Mouse (Mus musculus): ENCODE results near the gene Zfp800. TPM values are rescaled to one million over a fixed set of nuclear protein-coding genes. Genes with fewer than 3 reads are reported as not detected.

Zfp800 gene
- polyA plus RNA-seq, 1 experiment from 2014 or later: 26.8 TPM

- DNase-seq (ENCODE audit: low spot score): no peak
- WGBS: 84% methylated on average over 13 of the region's 13 CpGs
- Histone ChIP-seq H3K9me3 (ENCODE audit: control insufficient read depth, low read length) (no peaks in the 10 kb centered on the region), H3K4me3 (ENCODE audit: low read depth, low read length) (no peak overlapping the region), H3K4me1 (replicated peaks; ENCODE audit: control insufficient read depth, insufficient read depth, low read length) (no peaks in the 10 kb centered on the region), H3K4me2 (ENCODE audit: low read length) (no peak overlapping the region), H3K9ac (ENCODE audit: low read length) (no peak overlapping the region), H3K27me3 (replicated peaks; ENCODE audit: control insufficient read depth, insufficient read depth, low read length) (no peaks in the 10 kb centered on the region), H3K36me3 (ENCODE audit: control insufficient read depth, insufficient read depth, low read length) (no peaks in the 10 kb centered on the region), H3K27ac (ENCODE audit: low read depth) (no peak overlapping the region)
- no peak for ATAC-seq (replicated peaks; ENCODE audit: low FRiP score, low TSS enrichment, low read depth)
Measured at GRCm38 (mm10) chr6:28318820-28319573, 78.8 kb downstream of the Zfp800 start.

- WGBS: 85% methylated on average over 3 of the region's 3 CpGs
- ATAC-seq (replicated peaks; ENCODE audit: low FRiP score, low TSS enrichment, low read depth): no peak
- H3K9ac ChIP-seq (ENCODE audit: low read length): no peak overlapping the region
- H3K36me3 ChIP-seq (ENCODE audit: control insufficient read depth, insufficient read depth, low read length): no peaks in the 10 kb centered on the region
- H3K4me2 ChIP-seq (ENCODE audit: low read length): no peak overlapping the region
- no peak overlapping the region for H3K4me3 ChIP-seq (ENCODE audit: low read depth, low read length)
- no peak overlapping the region for H3K27ac ChIP-seq (ENCODE audit: low read depth)
- no peaks in the 10 kb centered on the region for H3K4me1 ChIP-seq (replicated peaks; ENCODE audit: control insufficient read depth, insufficient read depth, low read length)
- no peaks in the 10 kb centered on the region for H3K27me3 ChIP-seq (replicated peaks; ENCODE audit: control insufficient read depth, insufficient read depth, low read length)
- H3K9me3 ChIP-seq (ENCODE audit: control insufficient read depth, low read length): no peaks in the 10 kb centered on the region
- no peak for DNase-seq (ENCODE audit: low spot score)
Measured at GRCm38 (mm10) chr6:28315208-28315607, 82.6 kb downstream of the Zfp800 start.

- no peaks in the 10 kb centered on the region for H3K27me3 ChIP-seq (replicated peaks; ENCODE audit: control insufficient read depth, insufficient read depth, low read length)
- ATAC-seq (replicated peaks; ENCODE audit: low FRiP score, low TSS enrichment, low read depth) (no peak), DNase-seq (ENCODE audit: low spot score) (no peak)
- H3K36me3 ChIP-seq (ENCODE audit: control insufficient read depth, insufficient read depth, low read length): no peaks in the 10 kb centered on the region
- 62% methylated on average over 2 of the region's 2 CpGs for WGBS
- no peak overlapping the region for H3K4me3 ChIP-seq (ENCODE audit: low read depth, low read length)
- no peaks in the 10 kb centered on the region for H3K4me1 ChIP-seq (replicated peaks; ENCODE audit: control insufficient read depth, insufficient read depth, low read length)
- H3K4me2 ChIP-seq (ENCODE audit: low read length): no peak overlapping the region
- H3K27ac ChIP-seq (ENCODE audit: low read depth): no peak overlapping the region
- H3K9me3 ChIP-seq (ENCODE audit: control insufficient read depth, low read length): no peaks in the 10 kb centered on the region
- H3K9ac ChIP-seq (ENCODE audit: low read length): no peak overlapping the region
Measured at GRCm38 (mm10) chr6:28312067-28312466, 85.7 kb downstream of the Zfp800 start.

GRCm38 (mm10) chr6:28309692-28310091, 88.1 kb downstream of the Zfp800 start:
- H3K27me3 ChIP-seq (replicated peaks; ENCODE audit: control insufficient read depth, insufficient read depth, low read length): no peaks in the 10 kb centered on the region
- ATAC-seq (replicated peaks; ENCODE audit: low FRiP score, low TSS enrichment, low read depth): no peak
- H3K27ac ChIP-seq (ENCODE audit: low read depth): no peak overlapping the region
- DNase-seq (ENCODE audit: low spot score): no peak
- no peaks in the 10 kb centered on the region for H3K9me3 ChIP-seq (ENCODE audit: control insufficient read depth, low read length)
- no peak overlapping the region for H3K4me3 ChIP-seq (ENCODE audit: low read depth, low read length)
- H3K4me1 ChIP-seq (replicated peaks; ENCODE audit: control insufficient read depth, insufficient read depth, low read length): no peaks in the 10 kb centered on the region
- H3K9ac ChIP-seq (ENCODE audit: low read length): no peak overlapping the region
- H3K4me2 ChIP-seq (ENCODE audit: low read length): no peak overlapping the region
- H3K36me3 ChIP-seq (ENCODE audit: control insufficient read depth, insufficient read depth, low read length): no peaks in the 10 kb centered on the region

GRCm38 (mm10) chr6:28308929-28309328, 88.9 kb downstream of the Zfp800 start:
- Histone ChIP-seq H3K4me1 (replicated peaks; ENCODE audit: control insufficient read depth, insufficient read depth, low read length) (no peaks in the 10 kb centered on the region), H3K4me2 (ENCODE audit: low read length) (no peak overlapping the region), H3K27ac (ENCODE audit: low read depth) (no peak overlapping the region), H3K9ac (ENCODE audit: low read length) (no peak overlapping the region), H3K4me3 (ENCODE audit: low read depth, low read length) (no peak overlapping the region), H3K27me3 (replicated peaks; ENCODE audit: control insufficient read depth, insufficient read depth, low read length) (no peaks in the 10 kb centered on the region), H3K36me3 (ENCODE audit: control insufficient read depth, insufficient read depth, low read length) (no peaks in the 10 kb centered on the region), H3K9me3 (ENCODE audit: control insufficient read depth, low read length) (no peaks in the 10 kb centered on the region)
- ATAC-seq (replicated peaks; ENCODE audit: low FRiP score, low TSS enrichment, low read depth) (no peak), DNase-seq (ENCODE audit: low spot score) (no peak)
- WGBS: 85% methylated on average over 3 of the region's 3 CpGs

GRCm38 (mm10) chr6:28306702-28307101, 91.1 kb downstream of the Zfp800 start:
- no peak overlapping the region for H3K9ac ChIP-seq (ENCODE audit: low read length)
- no peak for DNase-seq (ENCODE audit: low spot score)
- no peak for ATAC-seq (replicated peaks; ENCODE audit: low FRiP score, low TSS enrichment, low read depth)
- no peaks in the 10 kb centered on the region for H3K27me3 ChIP-seq (replicated peaks; ENCODE audit: control insufficient read depth, insufficient read depth, low read length)
- no peaks in the 10 kb centered on the region for H3K9me3 ChIP-seq (ENCODE audit: control insufficient read depth, low read length)
- H3K4me3 ChIP-seq (ENCODE audit: low read depth, low read length): no peak overlapping the region
- H3K4me1 ChIP-seq (replicated peaks; ENCODE audit: control insufficient read depth, insufficient read depth, low read length): no peaks in the 10 kb centered on the region
- WGBS: 76% methylated on average over 2 of the region's 2 CpGs
- H3K4me2 ChIP-seq (ENCODE audit: low read length): no peak overlapping the region
- no peak overlapping the region for H3K27ac ChIP-seq (ENCODE audit: low read depth)
- no peaks in the 10 kb centered on the region for H3K36me3 ChIP-seq (ENCODE audit: control insufficient read depth, insufficient read depth, low read length)

GRCm38 (mm10) chr6:28296306-28296705, 101.5 kb downstream of the Zfp800 start:
- Histone ChIP-seq H3K36me3 (ENCODE audit: control insufficient read depth, insufficient read depth, low read length) (no peaks in the 10 kb centered on the region), H3K4me2 (ENCODE audit: low read length) (no peak overlapping the region), H3K27me3 (replicated peaks; ENCODE audit: control insufficient read depth, insufficient read depth, low read length) (no peaks in the 10 kb centered on the region), H3K4me1 (replicated peaks; ENCODE audit: control insufficient read depth, insufficient read depth, low read length) (no peaks in the 10 kb centered on the region), H3K4me3 (ENCODE audit: low read depth, low read length) (no peak overlapping the region), H3K9ac (ENCODE audit: low read length) (no peak overlapping the region), H3K27ac (ENCODE audit: low read depth) (no peak overlapping the region), H3K9me3 (ENCODE audit: control insufficient read depth, low read length) (no peaks in the 10 kb centered on the region)
- whole genome bisulfite sequencing: 22% methylated on average over 8 of the region's 8 CpGs
- ATAC-seq (replicated peaks; ENCODE audit: low FRiP score, low TSS enrichment, low read depth): no peak
- DNase-seq (ENCODE audit: low spot score): no peak

- H3K4me3 ChIP-seq (ENCODE audit: low read depth, low read length): no peak overlapping the region
- WGBS: 70% methylated on average over 7 of the region's 7 CpGs
- no peaks in the 10 kb centered on the region for H3K4me1 ChIP-seq (replicated peaks; ENCODE audit: control insufficient read depth, insufficient read depth, low read length)
- no peak overlapping the region for H3K4me2 ChIP-seq (ENCODE audit: low read length)
- no peak overlapping the region for H3K27ac ChIP-seq (ENCODE audit: low read depth)
- H3K27me3 ChIP-seq (replicated peaks; ENCODE audit: control insufficient read depth, insufficient read depth, low read length): no peaks in the 10 kb centered on the region
- H3K9ac ChIP-seq (ENCODE audit: low read length): no peak overlapping the region
- no peaks in the 10 kb centered on the region for H3K36me3 ChIP-seq (ENCODE audit: control insufficient read depth, insufficient read depth, low read length)
- no peaks in the 10 kb centered on the region for H3K9me3 ChIP-seq (ENCODE audit: control insufficient read depth, low read length)
- DNase-seq (ENCODE audit: low spot score) (no peak), ATAC-seq (replicated peaks; ENCODE audit: low FRiP score, low TSS enrichment, low read depth) (no peak)
Measured at GRCm38 (mm10) chr6:28295581-28295980, 102.2 kb downstream of the Zfp800 start.

- no peaks in the 10 kb centered on the region for H3K9me3 ChIP-seq (ENCODE audit: control insufficient read depth, low read length)
- no peaks in the 10 kb centered on the region for H3K4me1 ChIP-seq (replicated peaks; ENCODE audit: control insufficient read depth, insufficient read depth, low read length)
- ATAC-seq (replicated peaks; ENCODE audit: low FRiP score, low TSS enrichment, low read depth) (no peak), DNase-seq (ENCODE audit: low spot score) (no peak)
- no peaks in the 10 kb centered on the region for H3K36me3 ChIP-seq (ENCODE audit: control insufficient read depth, insufficient read depth, low read length)
- H3K9ac ChIP-seq (ENCODE audit: low read length): no peak overlapping the region
- no peaks in the 10 kb centered on the region for H3K27me3 ChIP-seq (replicated peaks; ENCODE audit: control insufficient read depth, insufficient read depth, low read length)
- H3K4me3 ChIP-seq (ENCODE audit: low read depth, low read length): no peak overlapping the region
- no peak overlapping the region for H3K4me2 ChIP-seq (ENCODE audit: low read length)
- WGBS: 81% methylated on average over 6 of the region's 6 CpGs
- no peak overlapping the region for H3K27ac ChIP-seq (ENCODE audit: low read depth)
Measured at GRCm38 (mm10) chr6:28292810-28293209, 105.0 kb downstream of the Zfp800 start.

All from intestine, embryonic 14.5 days (tissue).